Mouse (Mus musculus): ENCODE measurements around the gene Cd2. TPM values are rescaled to one million over a fixed set of nuclear protein-coding genes. Genes with fewer than 3 reads are reported as not detected.

The Cd2 gene
- polyA plus RNA-seq, 1 experiment from 2014 or later = 0.30 TPM

GRCm38 (mm10) chr3:101272166-101272565, 15.6 kb downstream of the Cd2 start:
- H3K9me3 ChIP-seq (replicated peaks; ENCODE audit: control insufficient read depth, low read length) = no peaks in the 10 kb centered on the region
- H3K9ac ChIP-seq (ENCODE audit: low read length) = no peak overlapping the region
- H3K4me1 ChIP-seq (ENCODE audit: control insufficient read depth, insufficient read depth, low read length) = peaks cover 3% of the 10 kb centered on the region; the same call in 1 of the 2 replicates
- no peaks in the 10 kb centered on the region for H3K36me3 ChIP-seq (ENCODE audit: control insufficient read depth, insufficient read depth, low read length)
- H3K4me2 ChIP-seq (ENCODE audit: low read length) = no peak overlapping the region
- no peak overlapping the region for H3K27ac ChIP-seq (ENCODE audit: low read depth, low read length)
- ATAC-seq = no peak
- no peaks in the 10 kb centered on the region for H3K27me3 ChIP-seq (replicated peaks; ENCODE audit: control insufficient read depth, insufficient read depth, low read length)
- WGBS = 47% methylated on average over 1 of the region's 1 CpGs
- DNase-seq (ENCODE audit: low spot score) = no peak
- H3K4me3 ChIP-seq (ENCODE audit: low read depth, low read length) = no peak overlapping the region

GRCm38 (mm10) chr3:101270833-101271232, 16.9 kb downstream of the Cd2 start:
- WGBS = 93% methylated on average over 5 of the region's 5 CpGs
- H3K9ac ChIP-seq (ENCODE audit: low read length) = no peak overlapping the region
- no peaks in the 10 kb centered on the region for H3K27me3 ChIP-seq (replicated peaks; ENCODE audit: control insufficient read depth, insufficient read depth, low read length)
- H3K4me3 ChIP-seq (ENCODE audit: low read depth, low read length) = no peak overlapping the region
- H3K4me2 ChIP-seq (ENCODE audit: low read length) = no peak overlapping the region
- no peaks in the 10 kb centered on the region for H3K9me3 ChIP-seq (replicated peaks; ENCODE audit: control insufficient read depth, low read length)
- ATAC-seq = no peak
- no peak overlapping the region for H3K27ac ChIP-seq (ENCODE audit: low read depth, low read length)
- peaks cover 3% of the 10 kb centered on the region; the same call in 1 of the 2 replicates for H3K4me1 ChIP-seq (ENCODE audit: control insufficient read depth, insufficient read depth, low read length)
- no peaks in the 10 kb centered on the region for H3K36me3 ChIP-seq (ENCODE audit: control insufficient read depth, insufficient read depth, low read length)
- DNase-seq (ENCODE audit: low spot score) = no peak

GRCm38 (mm10) chr3:101268361-101268760, 19.4 kb downstream of the Cd2 start:
- H3K4me1 ChIP-seq (ENCODE audit: control insufficient read depth, insufficient read depth, low read length) = no peaks in the 10 kb centered on the region
- no peaks in the 10 kb centered on the region for H3K36me3 ChIP-seq (ENCODE audit: control insufficient read depth, insufficient read depth, low read length)
- H3K9me3 ChIP-seq (replicated peaks; ENCODE audit: control insufficient read depth, low read length) = no peaks in the 10 kb centered on the region
- no peak overlapping the region for H3K4me2 ChIP-seq (ENCODE audit: low read length)
- 90% methylated on average over 7 of the region's 7 CpGs for WGBS
- H3K27me3 ChIP-seq (replicated peaks; ENCODE audit: control insufficient read depth, insufficient read depth, low read length) = no peaks in the 10 kb centered on the region
- no peak for ATAC-seq
- no peak overlapping the region for H3K4me3 ChIP-seq (ENCODE audit: low read depth, low read length)
- no peak overlapping the region for H3K27ac ChIP-seq (ENCODE audit: low read depth, low read length)
- DNase-seq (ENCODE audit: low spot score) = no peak
- H3K9ac ChIP-seq (ENCODE audit: low read length) = no peak overlapping the region

DNA sequence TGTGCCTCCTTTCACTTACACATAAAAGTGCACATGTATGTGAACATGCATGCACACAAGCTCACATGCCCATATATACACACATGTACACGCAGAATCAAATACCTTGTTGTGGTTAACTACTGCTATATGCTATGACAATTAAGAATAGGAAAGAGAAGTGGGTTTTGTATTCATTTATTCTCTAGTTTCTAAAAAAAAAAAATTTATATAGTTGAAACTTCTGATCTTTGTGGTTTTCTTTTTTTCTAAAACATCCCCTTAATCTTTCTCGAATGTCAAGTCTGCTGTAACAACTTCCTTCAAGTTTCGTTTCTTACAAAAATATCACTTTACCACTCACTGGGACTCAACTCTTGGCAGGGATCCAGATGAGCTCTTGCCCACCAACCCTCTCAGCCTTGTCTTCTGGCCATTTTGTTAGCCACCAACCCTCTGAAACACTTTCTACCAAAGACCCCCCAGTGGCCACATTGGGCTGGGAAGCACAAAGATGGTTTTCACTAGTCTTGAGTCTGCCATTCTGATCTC, 22.1 kb downstream of the Cd2 start:
- Histone ChIP-seq H3K9ac (ENCODE audit: low read length) (no peak overlapping the region), H3K4me1 (ENCODE audit: control insufficient read depth, insufficient read depth, low read length) (no peaks in the 10 kb centered on the region), H3K36me3 (ENCODE audit: control insufficient read depth, insufficient read depth, low read length) (no peaks in the 10 kb centered on the region), H3K9me3 (replicated peaks; ENCODE audit: control insufficient read depth, low read length) (no peaks in the 10 kb centered on the region), H3K4me2 (ENCODE audit: low read length) (no peak overlapping the region), H3K27ac (ENCODE audit: low read depth, low read length) (no peak overlapping the region), H3K4me3 (ENCODE audit: low read depth, low read length) (no peak overlapping the region), H3K27me3 (replicated peaks; ENCODE audit: control insufficient read depth, insufficient read depth, low read length) (no peaks in the 10 kb centered on the region)
- ATAC-seq (no peak), DNase-seq (ENCODE audit: low spot score) (no peak)
- 86% methylated on average over 3 of the region's 3 CpGs for WGBS

GRCm38 (mm10) chr3:101258976-101259375, 28.8 kb downstream of the Cd2 start:
- H3K4me3 ChIP-seq (ENCODE audit: low read depth, low read length) = no peak overlapping the region
- no peaks in the 10 kb centered on the region for H3K27me3 ChIP-seq (replicated peaks; ENCODE audit: control insufficient read depth, insufficient read depth, low read length)
- no peak overlapping the region for H3K27ac ChIP-seq (ENCODE audit: low read depth, low read length)
- no peaks in the 10 kb centered on the region for H3K9me3 ChIP-seq (replicated peaks; ENCODE audit: control insufficient read depth, low read length)
- no peak overlapping the region for H3K4me2 ChIP-seq (ENCODE audit: low read length)
- DNase-seq (ENCODE audit: low spot score) = no peak
- H3K36me3 ChIP-seq (ENCODE audit: control insufficient read depth, insufficient read depth, low read length) = no peaks in the 10 kb centered on the region
- H3K4me1 ChIP-seq (ENCODE audit: control insufficient read depth, insufficient read depth, low read length) = no peaks in the 10 kb centered on the region
- H3K9ac ChIP-seq (ENCODE audit: low read length) = no peak overlapping the region
- WGBS = 47% methylated on average over 2 of the region's 2 CpGs
- no peak for ATAC-seq

DNA sequence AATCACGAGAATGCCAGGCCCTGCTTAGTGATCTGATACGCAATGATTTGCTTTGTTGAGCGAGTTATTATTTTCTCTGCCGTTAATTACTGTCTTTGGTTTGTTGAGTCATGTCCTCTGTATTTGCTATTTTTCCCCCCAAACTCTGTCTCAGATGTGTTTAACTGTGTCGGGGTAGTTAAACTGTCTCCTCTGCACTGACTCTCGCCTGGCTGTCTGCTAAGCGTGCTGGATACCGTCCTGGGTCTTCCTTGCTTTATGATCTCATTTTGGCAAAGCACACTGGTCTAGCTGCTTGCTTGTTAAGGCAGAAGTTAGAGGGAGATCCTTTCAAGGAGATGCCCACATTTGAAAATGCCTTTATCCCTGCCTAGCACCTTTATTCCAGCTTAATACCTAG, 31.6 kb downstream of the Cd2 start:
- Histone ChIP-seq H3K27me3 (replicated peaks; ENCODE audit: control insufficient read depth, insufficient read depth, low read length) (no peaks in the 10 kb centered on the region), H3K27ac (ENCODE audit: low read depth, low read length) (no peak overlapping the region), H3K9ac (ENCODE audit: low read length) (no peak overlapping the region), H3K36me3 (ENCODE audit: control insufficient read depth, insufficient read depth, low read length) (no peaks in the 10 kb centered on the region), H3K4me3 (ENCODE audit: low read depth, low read length) (no peak overlapping the region), H3K9me3 (replicated peaks; ENCODE audit: control insufficient read depth, low read length) (no peaks in the 10 kb centered on the region), H3K4me2 (ENCODE audit: low read length) (no peak overlapping the region), H3K4me1 (ENCODE audit: control insufficient read depth, insufficient read depth, low read length) (no peaks in the 10 kb centered on the region)
- ATAC-seq (no peak), DNase-seq (ENCODE audit: low spot score) (no peak)
- WGBS = 81% methylated on average over 8 of the region's 8 CpGs

DNA sequence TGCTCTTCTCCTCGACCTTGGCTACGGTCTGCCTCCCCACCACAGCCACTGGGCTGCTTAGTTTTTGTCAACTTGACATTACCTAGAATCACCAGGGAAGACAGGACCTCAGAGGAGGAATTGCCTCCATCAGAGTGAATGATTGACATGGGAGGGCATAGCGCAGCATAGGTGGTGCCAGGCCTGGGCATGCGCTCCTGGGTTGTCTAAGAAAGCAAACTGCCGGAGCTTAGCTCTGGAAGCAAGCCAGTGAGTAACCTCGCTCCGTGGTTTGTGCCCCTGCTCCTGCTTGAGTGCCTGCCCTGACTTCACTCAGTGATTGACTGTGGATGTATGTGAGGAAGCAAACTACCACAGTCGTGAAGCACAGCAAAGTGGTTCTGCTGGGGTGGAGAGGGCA, 35.6 kb downstream of the Cd2 start:
- no peaks in the 10 kb centered on the region for H3K36me3 ChIP-seq (ENCODE audit: control insufficient read depth, insufficient read depth, low read length)
- no peak for ATAC-seq
- no peak overlapping the region for H3K4me2 ChIP-seq (ENCODE audit: low read length)
- no peaks in the 10 kb centered on the region for H3K9me3 ChIP-seq (replicated peaks; ENCODE audit: control insufficient read depth, low read length)
- DNase-seq (ENCODE audit: low spot score) = no peak
- no peak overlapping the region for H3K4me3 ChIP-seq (ENCODE audit: low read depth, low read length)
- H3K27me3 ChIP-seq (replicated peaks; ENCODE audit: control insufficient read depth, insufficient read depth, low read length) = no peaks in the 10 kb centered on the region
- H3K9ac ChIP-seq (ENCODE audit: low read length) = no peak overlapping the region
- no peaks in the 10 kb centered on the region for H3K4me1 ChIP-seq (ENCODE audit: control insufficient read depth, insufficient read depth, low read length)
- 73% methylated on average over 8 of the region's 8 CpGs for WGBS
- H3K27ac ChIP-seq (ENCODE audit: low read depth, low read length) = no peak overlapping the region

- Histone ChIP-seq H3K27ac (ENCODE audit: low read depth, low read length) (no peak overlapping the region), H3K9ac (ENCODE audit: low read length) (no peak overlapping the region), H3K27me3 (replicated peaks; ENCODE audit: control insufficient read depth, insufficient read depth, low read length) (no peaks in the 10 kb centered on the region), H3K4me2 (ENCODE audit: low read length) (no peak overlapping the region), H3K4me3 (ENCODE audit: low read depth, low read length) (no peak overlapping the region), H3K4me1 (ENCODE audit: control insufficient read depth, insufficient read depth, low read length) (no peaks in the 10 kb centered on the region), H3K36me3 (ENCODE audit: control insufficient read depth, insufficient read depth, low read length) (no peaks in the 10 kb centered on the region), H3K9me3 (replicated peaks; ENCODE audit: control insufficient read depth, low read length) (no peaks in the 10 kb centered on the region)
- WGBS = 93% methylated on average over 6 of the region's 6 CpGs
- ATAC-seq (no peak), DNase-seq (ENCODE audit: low spot score) (no peak)
These were observed 37.9 kb downstream of the Cd2 start for GRCm38 (mm10) chr3:101249846-101250245.

DNA sequence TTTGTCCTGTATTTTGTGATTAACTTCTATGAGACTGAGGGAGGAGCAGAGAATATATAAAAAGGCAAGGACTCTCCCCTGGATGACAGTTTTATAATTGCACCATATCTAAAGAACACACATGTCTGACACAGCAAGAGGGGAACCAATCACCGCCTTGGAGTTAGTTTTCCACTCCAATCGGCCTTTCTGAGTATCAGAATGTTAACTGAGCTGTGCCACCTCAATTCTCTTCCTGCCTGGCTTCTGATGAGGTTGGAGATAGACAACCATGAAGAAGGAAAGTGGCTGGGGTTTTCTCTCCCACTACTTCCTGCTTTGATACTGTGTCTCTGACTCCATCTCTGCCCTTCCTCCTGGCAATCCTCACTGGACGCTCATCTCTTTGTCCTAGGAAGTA, 42.5 kb downstream of the Cd2 start:
- ATAC-seq (no peak), DNase-seq (ENCODE audit: low spot score) (no peak)
- no peaks in the 10 kb centered on the region for H3K27me3 ChIP-seq (replicated peaks; ENCODE audit: control insufficient read depth, insufficient read depth, low read length)
- 85% methylated on average over 3 of the region's 3 CpGs for WGBS
- no peak overlapping the region for H3K9ac ChIP-seq (ENCODE audit: low read length)
- H3K4me2 ChIP-seq (ENCODE audit: low read length) = no peak overlapping the region
- H3K4me3 ChIP-seq (ENCODE audit: low read depth, low read length) = no peak overlapping the region
- no peak overlapping the region for H3K27ac ChIP-seq (ENCODE audit: low read depth, low read length)
- no peaks in the 10 kb centered on the region for H3K9me3 ChIP-seq (replicated peaks; ENCODE audit: control insufficient read depth, low read length)
- no peaks in the 10 kb centered on the region for H3K36me3 ChIP-seq (ENCODE audit: control insufficient read depth, insufficient read depth, low read length)
- no peaks in the 10 kb centered on the region for H3K4me1 ChIP-seq (ENCODE audit: control insufficient read depth, insufficient read depth, low read length)
